Mouse (Mus musculus) R1 (cell line): ENCODE results near the gene Has3.

ENCODE experiments used
- DNase-seq: peaks from one replicate; pipeline ENCODE4 v3.0.0-alpha.2; 2018; ENCODE audit warnings: low read depth, low spot score

The Has3 gene

GRCm38 (mm10) chr8:106929921-106930320 lies 59.9 kb downstream of the Has3 start:
- no peak for DNase-seq

- peak; percentile 78 for DNase-seq
These were observed 62.5 kb downstream of the Has3 start for GRCm38 (mm10) chr8:106932376-106933065.

GRCm38 (mm10) chr8:106933506-106934143 lies 63.6 kb downstream of the Has3 start:
- DNase-seq, result no peak
